Mouse (Mus musculus) heart, adult 2 months (tissue): Measurements from ENCODE around the gene Cyp20a1. TPM values are rescaled to one million over a fixed set of nuclear protein-coding genes. Genes with fewer than 3 reads are reported as not detected.

Experiments
- DNase-seq, 2 experiments: peaks; one replicate each; pipeline ENCODE4 v3.0.0; 2021
- H3K27ac ChIP-seq: fragments of 200-600 bp; 2 replicates; pipeline ENCODE4 v1.8.1; 2022
- H3K27me3 ChIP-seq: fragments of 200-500 bp; 2 replicates; pipeline ENCODE4 v1.6.1; 2012; ENCODE audit warnings: mild to moderate bottlenecking, low read length, inconsistent platforms, mixed read lengths; ENCODE audit not compliant: control insufficient read depth, insufficient read depth
- H3K36me3 ChIP-seq: fragments of 200-500 bp; 2 replicates; pipeline ENCODE4 v1.6.1; 2012; ENCODE audit warnings: low read length, inconsistent platforms; ENCODE audit not compliant: control insufficient read depth, insufficient read depth
- H3K4me1 ChIP-seq: fragments of 200-500 bp; 2 replicates; pipeline ENCODE4 v1.6.1; 2011; ENCODE audit warnings: low read length; ENCODE audit not compliant: control insufficient read depth, insufficient read depth
- H3K4me3 ChIP-seq: fragments of 200-600 bp; 2 replicates; pipeline ENCODE4 v1.8.1; 2022
- H3K79me2 ChIP-seq: fragments of 200-500 bp; replicated peaks from 2 replicates; pipeline ENCODE4 v1.6.1; 2012; ENCODE audit warnings: mild to moderate bottlenecking, inconsistent platforms, low read length, moderate library complexity, mixed read lengths; ENCODE audit not compliant: control insufficient read depth, insufficient read depth
- H3K9ac ChIP-seq: fragments of 200-500 bp; 2 replicates; pipeline ENCODE4 v1.6.1; 2012; ENCODE audit warnings: low read depth, mild to moderate bottlenecking, control low read depth, inconsistent platforms, low read length, mixed read lengths
- CTCF ChIP-seq: fragments of 200-600 bp; IDR thresholded peaks from 2 replicates; pipeline ENCODE4 v1.8.1; 2022; ENCODE audit warnings: antibody characterized with exemption, mild to moderate bottlenecking, moderate library complexity
- EP300 ChIP-seq: fragments of 200-500 bp; IDR thresholded peaks from 2 replicates; pipeline ENCODE4 v1.6.1; 2011; ENCODE audit warnings: low read depth, low read length, control low read depth; ENCODE audit not compliant: insufficient read depth
- POLR2A ChIP-seq: fragments of 200-500 bp; IDR thresholded peaks from 2 replicates; pipeline ENCODE4 v1.6.1; 2011; ENCODE audit warnings: mild to moderate bottlenecking, low read depth, low read length, control low read depth; ENCODE audit not compliant: insufficient read depth
- WGBS: fragments of 180-500 bp; shearing (Covaris S2); methylation state at CpG from one replicate; pipeline ENCODE4 v1.1.7; 2018; 5-methylcytosine and 5-hydroxymethylcytosine counted together
- intact Hi-C: fragments of 180-260 bp; cut with DNase I; formaldehyde crosslinking; loops from one replicate; pipeline ENCODE4 v1.15.1; 2025
- polyA plus RNA-seq: library from polyadenylated mRNA; depleted of rRNA; stranded (reverse); fragments of >200 nt; gene quantifications from 2 replicates; pipeline ENCODE4 v1.2.3, GENCODE M21; 2012; rRNA removed
- total RNA-seq, 2 experiments: library from RNA; stranded (reverse); gene quantifications; 2 replicates each; pipeline ENCODE4 v1.2.3; 2021

The Cyp20a1 gene
- total and polyA plus RNA-seq, 3 experiments, result 4.5 to 8.9 (median 8.8) TPM

DNA sequence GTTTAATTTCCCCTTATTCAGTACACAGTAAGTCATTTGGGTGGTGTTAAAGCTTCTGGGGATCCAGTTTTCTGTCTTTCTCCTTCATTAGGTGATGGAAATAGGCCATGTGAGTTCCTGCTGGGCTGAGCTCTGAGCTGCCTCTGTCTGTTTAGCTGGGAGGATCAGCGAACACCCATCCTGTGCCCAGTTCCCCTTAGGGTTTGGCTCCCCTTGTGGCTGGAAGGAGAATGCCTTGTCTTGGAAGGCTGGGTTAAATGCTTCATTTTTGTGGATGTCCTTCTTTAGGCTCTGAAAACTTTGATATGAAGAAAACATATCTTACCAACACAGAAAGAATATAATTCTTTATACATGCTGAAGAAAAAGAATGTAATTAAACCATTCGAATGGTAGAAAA lies 85.8 kb downstream of the Cyp20a1 start:
- H3K79me2 ChIP-seq, result peaks cover 2% of the 10 kb centered on the region; the same call in 1 of the 2 replicates
- no peak overlapping the region for H3K27ac ChIP-seq
- WGBS, result 64% methylated on average over 2 of the region's 2 CpGs
- no peak overlapping the region for H3K4me3 ChIP-seq
- intact Hi-C loops, result no loop called here
- no peaks in the 10 kb centered on the region for H3K36me3 ChIP-seq
- H3K9ac ChIP-seq, result no peak overlapping the region
- no peaks in the 10 kb centered on the region for H3K27me3 ChIP-seq
- DNase-seq, result peak; percentile 21 to 26
- peaks cover 1% of the 10 kb centered on the region; the same call in 1 of the 2 replicates for H3K4me1 ChIP-seq
- TF ChIP-seq EP300, result no peak
- TF ChIP-seq POLR2A, result no peak
- TF ChIP-seq CTCF, result peak; percentile 90

GRCm38 (mm10) chr1:60431531-60431930 lies 88.4 kb downstream of the Cyp20a1 start:
- WGBS, result 94% methylated on average over 5 of the region's 5 CpGs
- TF ChIP-seq POLR2A (no peak), CTCF (no peak), EP300 (no peak)
- H3K79me2 ChIP-seq, result peaks cover 2% of the 10 kb centered on the region; the same call in 1 of the 2 replicates
- no peaks in the 10 kb centered on the region for H3K27me3 ChIP-seq
- H3K4me3 ChIP-seq, result no peak overlapping the region
- DNase-seq, result no peak
- H3K36me3 ChIP-seq, result no peaks in the 10 kb centered on the region
- no peak overlapping the region for H3K9ac ChIP-seq
- intact Hi-C loops, result no loop called here
- peaks cover 1% of the 10 kb centered on the region; the same call in 1 of the 2 replicates for H3K4me1 ChIP-seq
- H3K27ac ChIP-seq, result no peak overlapping the region

DNA sequence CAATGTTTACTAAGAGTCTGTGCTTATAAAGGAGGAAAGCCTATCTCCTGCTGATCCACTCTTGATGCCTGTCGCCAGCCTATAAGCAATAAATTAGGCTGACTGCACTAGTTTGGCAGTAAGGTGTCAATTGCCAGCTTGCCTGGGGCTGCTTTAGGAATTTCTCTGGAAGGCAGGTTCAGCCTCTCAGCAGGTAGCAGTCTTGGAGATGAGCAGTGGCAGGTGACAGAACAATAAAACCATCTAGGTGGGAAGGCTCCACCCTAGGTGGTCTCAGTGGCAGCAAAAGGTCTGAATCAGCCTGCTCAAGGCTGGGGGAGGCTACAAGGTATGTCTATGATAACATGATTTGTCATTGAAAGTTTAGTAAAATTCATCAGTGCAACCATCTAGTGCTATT lies 89.4 kb downstream of the Cyp20a1 start:
- Histone ChIP-seq H3K36me3 (no peaks in the 10 kb centered on the region), H3K9ac (no peak overlapping the region), H3K4me1 (peaks cover 1% of the 10 kb centered on the region; the same call in 1 of the 2 replicates), H3K79me2 (peaks cover 2% of the 10 kb centered on the region; the same call in 1 of the 2 replicates), H3K4me3 (no peak overlapping the region), H3K27ac (no peak overlapping the region), H3K27me3 (no peaks in the 10 kb centered on the region)
- 58% methylated on average over 1 of the region's 1 CpGs for WGBS
- DNase-seq, result no peak
- TF ChIP-seq CTCF (no peak), EP300 (no peak)
- intact Hi-C loops, result no loop called here

Other genes starting within 250 kb of the Cyp20a1 start
- gene Carf, start 245.1 kb upstream of the Cyp20a1 start, total RNA-seq, result 1 to 10 TPM; 6.8 to 7.3 TPM
- 1.8 and 5.4 TPM in 2 replicates for gene Carf, start 245.1 kb upstream of the Cyp20a1 start, polyA plus RNA-seq
- gene Wdr12, start 244.7 kb upstream of the Cyp20a1 start, total RNA-seq, result 10 to 100 TPM; 11.9 to 13.9 TPM
- gene Wdr12, start 244.7 kb upstream of the Cyp20a1 start, polyA plus RNA-seq, result 5.8 and 8.1 TPM in 2 replicates
- gene Nbeal1, start 162.7 kb upstream of the Cyp20a1 start, total RNA-seq, result 10 to 100 TPM; 42.8 to 49.1 TPM
- 3.8 and 11.1 TPM in 2 replicates for gene Nbeal1, start 162.7 kb upstream of the Cyp20a1 start, polyA plus RNA-seq
- gene Abi2, start 66.3 kb downstream of the Cyp20a1 start, total RNA-seq, result 10 to 100 TPM; 16.7 to 18.2 TPM
- 7.0 and 9.9 TPM in 2 replicates for gene Abi2, start 66.3 kb downstream of the Cyp20a1 start, polyA plus RNA-seq
- gene Raph1, start 223.8 kb downstream of the Cyp20a1 start, total RNA-seq, result 100 to 1,000 TPM; 111 to 152 TPM
- gene Raph1, start 223.8 kb downstream of the Cyp20a1 start, polyA plus RNA-seq, result 17.1 and 27.3 TPM in 2 replicates